Mouse (Mus musculus): ENCODE data around the gene Gm20509.

DNA sequence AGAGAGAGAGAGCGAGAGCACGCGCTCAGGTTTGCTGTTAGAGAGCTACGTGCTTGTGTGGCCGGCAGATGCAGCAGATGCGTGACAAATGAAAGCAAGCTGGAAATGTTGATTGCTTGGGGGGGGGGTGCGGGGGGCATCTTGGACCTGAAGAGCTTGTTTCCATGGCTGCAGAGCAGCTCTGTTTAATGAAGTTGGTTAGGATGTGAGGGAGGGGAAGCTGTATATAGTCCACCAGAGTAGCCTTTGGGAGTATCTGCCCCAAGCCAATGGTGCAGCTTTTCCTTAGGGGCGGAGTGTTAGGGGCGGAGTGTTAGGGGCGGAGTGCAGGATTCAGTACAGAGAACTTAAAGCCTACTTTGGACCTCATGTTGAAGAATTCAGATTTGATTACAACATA is 35.2 kb upstream of the Gm20509 start:
- TF ChIP-seq EP300 (IDR thresholded peaks at IDR 0.05; ENCODE audit: insufficient read depth, low read depth, low read length) (no peak), CTCF (IDR thresholded peaks at IDR 0.05) (no peak), POLR2A (IDR thresholded peaks at IDR 0.05; ENCODE audit: insufficient read depth, low read depth, low read length) (no peak)
